Mouse (Mus musculus): ENCODE results near the gene Ifih1. TPM values are rescaled to one million over a fixed set of nuclear protein-coding genes. Genes with fewer than 3 reads are reported as not detected.

The Ifih1 gene
- total and polyA plus RNA-seq, 3 experiments: 2.0 to 3.6 (median 2.2) TPM

DNA sequence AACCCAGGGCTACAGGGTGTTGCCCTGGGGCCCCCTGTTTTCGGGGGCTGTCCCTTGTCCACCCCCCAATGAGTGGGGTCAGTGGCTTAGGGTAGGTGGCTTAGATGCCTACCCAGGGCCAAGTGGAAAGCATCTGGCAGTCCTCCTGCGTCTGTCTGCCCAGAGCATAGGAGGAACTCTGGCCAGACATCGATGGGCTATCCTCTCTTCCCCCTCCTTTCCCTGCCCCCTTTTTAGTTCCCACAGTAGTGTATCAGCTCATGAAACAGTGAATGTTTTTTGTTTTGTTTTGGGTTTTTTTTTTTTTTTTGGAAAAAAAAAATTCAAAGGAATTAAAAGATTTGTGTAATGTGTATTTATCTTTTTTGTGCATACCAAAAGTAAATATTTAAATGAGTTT lies 54.5 kb downstream of the Ifih1 start:
- no peak overlapping the region for H3K9ac ChIP-seq (ENCODE audit: insufficient read depth, low read depth)

DNA sequence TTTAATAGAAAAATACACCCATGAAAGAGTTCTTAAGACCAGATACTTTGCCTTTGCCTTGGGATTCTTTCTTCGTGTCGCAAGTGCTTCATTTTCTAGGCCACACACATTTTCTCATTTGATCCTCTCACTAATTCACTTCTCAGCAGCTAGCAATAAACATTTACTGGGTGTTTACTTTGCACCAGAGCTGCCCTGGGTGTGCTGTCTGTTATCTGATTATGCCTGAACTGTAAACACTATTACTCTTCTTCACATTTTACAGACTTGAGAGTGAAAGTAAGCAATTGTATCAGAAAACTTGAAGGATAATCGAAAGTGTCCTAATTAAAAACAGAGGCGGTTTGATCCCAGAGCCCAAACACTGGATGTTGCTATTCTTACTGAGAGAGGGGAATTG lies 56.7 kb downstream of the Ifih1 start:
- H3K4me3 ChIP-seq (replicated peaks in 1 of 3; ENCODE audit: low read depth in 2 of 3, low read length in 2 of 3, poor library complexity in 1 of 3): no peak overlapping the region
- no peaks in the 10 kb centered on the region for H3K9me3 ChIP-seq (replicated peaks; ENCODE audit: low read length)
- in situ Hi-C loops (cut with MboI; ENCODE audit: low pct_ligation_motif_present, low pct_unique_long_range_greater_than_20kb, low sequenced_read_pairs) (no loop called here), dilution Hi-C loops (cut with MboI; ENCODE audit: extremely low pct_ligation_motif_present, extremely low pct_unique_long_range_greater_than_20kb, low sequenced_read_pairs) (no loop called here)
- H3K27ac ChIP-seq (ENCODE audit: insufficient read depth, low read depth): no peak overlapping the region
- DNase-seq (ENCODE audit: extremely low read depth): no peak
- H3K27me3 ChIP-seq (replicated peaks): no peaks in the 10 kb centered on the region
- no peaks in the 10 kb centered on the region for H3K36me3 ChIP-seq (replicated peaks in 1 of 2; ENCODE audit: control insufficient read depth in 1 of 2, insufficient read depth in 1 of 2, low read length in 1 of 2)
- TF ChIP-seq MAZ (IDR thresholded peaks at IDR 0.05; ENCODE audit: low read depth, low read length) (no peak), RAD21 (IDR thresholded peaks at IDR 0.05; ENCODE audit: low read depth, low read length) (no peak), MEF2A (IDR thresholded peaks at IDR 0.05; ENCODE audit: borderline replicate concordance, low read depth, low read length) (no peak), BHLHE40 (IDR thresholded peaks at IDR 0.05; ENCODE audit: low read depth, low read length) (no peak), USF2 (conservative IDR thresholded peaks at IDR 0.05; ENCODE audit: low read depth, low read length) (no peak), MXI1 (IDR thresholded peaks at IDR 0.05; ENCODE audit: low read depth, low read length) (no peak)
- no peaks in the 10 kb centered on the region for H3K79me2 ChIP-seq (replicated peaks; ENCODE audit: control insufficient read depth, extremely low read depth, insufficient read depth, poor library complexity, severe bottlenecking)
- no peak overlapping the region for H3K4me2 ChIP-seq (ENCODE audit: insufficient read depth, low read depth, poor library complexity, severe bottlenecking)
- H3K4me1 ChIP-seq (ENCODE audit: control insufficient read depth in 1 of 2, insufficient read depth in 2 of 2): no peaks in the 10 kb centered on the region
- H3K9ac ChIP-seq (ENCODE audit: insufficient read depth, low read depth): no peak overlapping the region

More for the DNA sequence above, 54.5 kb downstream of the Ifih1 start:
- H3K36me3 ChIP-seq (replicated peaks in 1 of 2; ENCODE audit: control insufficient read depth in 1 of 2, insufficient read depth in 1 of 2, low read length in 1 of 2): peaks cover 0 to under 1% of the 10 kb centered on the region in 2 experiments
- no peak overlapping the region for H3K27ac ChIP-seq (ENCODE audit: insufficient read depth, low read depth)
- H3K4me1 ChIP-seq (ENCODE audit: control insufficient read depth in 1 of 2, insufficient read depth in 2 of 2): no peaks in the 10 kb centered on the region
- no peaks in the 10 kb centered on the region for H3K79me2 ChIP-seq (replicated peaks; ENCODE audit: control insufficient read depth, extremely low read depth, insufficient read depth, poor library complexity, severe bottlenecking)
- dilution Hi-C loops (cut with MboI; ENCODE audit: extremely low pct_ligation_motif_present, extremely low pct_unique_long_range_greater_than_20kb, low sequenced_read_pairs): no loop called here
- in situ Hi-C loops (cut with MboI; ENCODE audit: low pct_ligation_motif_present, low pct_unique_long_range_greater_than_20kb, low sequenced_read_pairs): no loop called here
- H3K4me3 ChIP-seq (replicated peaks in 1 of 3; ENCODE audit: low read depth in 2 of 3, low read length in 2 of 3, poor library complexity in 1 of 3): no peak overlapping the region
- no peaks in the 10 kb centered on the region for H3K27me3 ChIP-seq (replicated peaks)
- H3K4me2 ChIP-seq (ENCODE audit: insufficient read depth, low read depth, poor library complexity, severe bottlenecking): no peak overlapping the region
- TF ChIP-seq SMC3 (IDR thresholded peaks at IDR 0.05; ENCODE audit: low read depth, low read length) (no peak), CHD1 (IDR thresholded peaks at IDR 0.05; ENCODE audit: low read depth, low read length) (no peak), EP300 (IDR thresholded peaks at IDR 0.05; ENCODE audit: low read length) (no peak), IRF4 (IDR thresholded peaks at IDR 0.05; ENCODE audit: low read depth, low read length) (no peak), GABPA (IDR thresholded peaks at IDR 0.05; ENCODE audit: insufficient replicate concordance, low read depth, low read length) (no peak), TCF12 (IDR thresholded peaks at IDR 0.05; ENCODE audit: low read depth, low read length) (no peak), RCOR1 (conservative IDR thresholded peaks at IDR 0.05; ENCODE audit: low read depth, low read length) (no peak), CHD2 (IDR thresholded peaks at IDR 0.05; ENCODE audit: low read length) (no peak), NELFE (IDR thresholded peaks at IDR 0.05; ENCODE audit: low read depth, low read length) (no peak), ZNF384 (IDR thresholded peaks at IDR 0.05; ENCODE audit: low read depth, low read length) (no peak), NRF1 (IDR thresholded peaks at IDR 0.05; ENCODE audit: low read depth, low read length) (no peak), ZKSCAN1 (IDR thresholded peaks at IDR 0.05; ENCODE audit: borderline replicate concordance, low read depth, low read length) (no peak), E2F4 (IDR thresholded peaks at IDR 0.05; ENCODE audit: insufficient replicate concordance, low read depth, low read length) (no peak), CTCF (conservative IDR thresholded peaks at IDR 0.05 in 1 of 2, IDR thresholded peaks at IDR 0.05 in 1 of 2; ENCODE audit: low read depth in 2 of 2, low read length in 2 of 2) (no peak), ELF1 (IDR thresholded peaks at IDR 0.05; ENCODE audit: low read depth, low read length) (no peak), UBTF (IDR thresholded peaks at IDR 0.05; ENCODE audit: low read depth, low read length) (no peak), MYC (IDR thresholded peaks at IDR 0.05; ENCODE audit: low read depth, low read length) (no peak), POLR2A (IDR thresholded peaks at IDR 0.05; ENCODE audit: low read depth, low read length) (no peak), TBP (conservative IDR thresholded peaks at IDR 0.05; ENCODE audit: low read depth, low read length) (no peak), MAFK (IDR thresholded peaks at IDR 0.05; ENCODE audit: insufficient replicate concordance, low read length) (no peak)
- DNase-seq (ENCODE audit: extremely low read depth): no peak
- H3K9me3 ChIP-seq (replicated peaks; ENCODE audit: low read length): no peaks in the 10 kb centered on the region
